Mouse (Mus musculus) thymus, postnatal 25 days (tissue): ENCODE measurements around the gene Nod2.

ENCODE experiments used
- DNase-seq: peaks from one replicate; pipeline ENCODE4 v3.0.0; 2022

Gene Nod2

GRCm38 (mm10) chr8:88646837-88647778 lies at the start of gene Nod2:
TSS of gene Nod2 (plus strand) at chr8:88647315.
- DNase-seq = peak; percentile 79

DNA sequence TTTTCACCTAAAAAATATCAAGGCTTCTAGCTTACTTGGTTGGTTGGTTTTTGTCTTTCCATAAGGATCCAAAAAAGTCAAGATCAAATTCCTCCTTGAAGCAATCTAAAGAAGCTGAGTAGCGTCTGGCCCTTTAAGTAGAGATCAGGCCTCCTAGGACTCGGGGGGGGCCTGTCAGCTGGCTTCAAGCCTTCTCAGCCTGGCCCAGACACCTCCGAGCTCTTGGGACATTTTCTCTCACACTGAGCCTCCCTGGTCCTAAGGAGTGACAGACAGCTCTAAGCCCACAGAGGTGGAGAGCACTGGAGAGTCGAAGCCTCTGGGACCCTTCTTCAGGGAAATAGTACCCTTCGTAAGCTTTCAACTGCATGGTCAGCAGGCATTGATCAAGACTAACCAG lies 48.5 kb upstream of the Nod2 start:
- no peak for DNase-seq

DNA sequence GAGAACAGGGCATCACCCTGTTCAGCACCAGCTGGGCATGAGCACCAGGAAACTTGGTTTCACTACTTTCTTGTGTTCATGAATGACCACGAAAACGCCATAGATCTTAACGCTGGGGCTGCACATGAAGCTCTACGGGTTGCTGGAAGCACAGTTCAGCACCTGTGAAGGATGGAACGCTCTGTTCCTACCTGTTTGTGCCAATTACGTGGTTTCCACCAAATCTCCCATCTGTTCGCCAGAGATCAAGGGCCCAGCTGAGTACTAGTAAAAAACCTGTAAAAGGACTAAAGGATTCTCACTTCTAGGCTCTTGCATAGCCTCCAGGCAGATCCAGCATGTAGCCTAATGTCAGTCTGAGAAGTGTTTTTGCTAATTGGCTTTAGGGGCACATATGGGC lies 47.6 kb upstream of the Nod2 start:
- no peak for DNase-seq

GRCm38 (mm10) chr8:88603446-88603989 lies 43.6 kb upstream of the Nod2 start:
- DNase-seq = no peak

GRCm38 (mm10) chr8:88604065-88605038 lies 42.8 kb upstream of the Nod2 start:
- DNase-seq = peak; percentile 61

GRCm38 (mm10) chr8:88605361-88606040 lies 41.6 kb upstream of the Nod2 start:
- DNase-seq = no peak

DNA sequence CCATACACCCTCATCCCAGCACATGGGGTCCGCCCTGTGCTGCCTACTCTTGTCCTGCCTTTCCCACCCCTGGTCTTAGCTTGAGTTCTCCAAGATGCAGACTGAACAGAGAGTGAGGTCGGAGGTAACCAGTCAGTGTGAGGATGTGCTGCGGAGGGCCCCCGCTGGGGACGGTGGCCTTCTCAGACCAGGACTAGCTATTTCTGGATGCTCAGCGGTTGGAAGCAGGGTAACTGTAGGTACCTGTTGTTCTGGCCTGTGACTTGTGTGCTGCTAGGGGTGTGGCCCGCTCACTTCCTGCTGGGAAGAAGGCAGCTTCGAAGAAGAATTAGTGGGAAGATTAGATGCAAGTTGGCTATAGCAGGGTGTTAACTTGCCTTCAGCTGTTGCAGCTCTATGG lies 38.1 kb upstream of the Nod2 start:
- DNase-seq = no peak

GRCm38 (mm10) chr8:88610271-88610670 lies 36.8 kb upstream of the Nod2 start:
- no peak for DNase-seq

DNA sequence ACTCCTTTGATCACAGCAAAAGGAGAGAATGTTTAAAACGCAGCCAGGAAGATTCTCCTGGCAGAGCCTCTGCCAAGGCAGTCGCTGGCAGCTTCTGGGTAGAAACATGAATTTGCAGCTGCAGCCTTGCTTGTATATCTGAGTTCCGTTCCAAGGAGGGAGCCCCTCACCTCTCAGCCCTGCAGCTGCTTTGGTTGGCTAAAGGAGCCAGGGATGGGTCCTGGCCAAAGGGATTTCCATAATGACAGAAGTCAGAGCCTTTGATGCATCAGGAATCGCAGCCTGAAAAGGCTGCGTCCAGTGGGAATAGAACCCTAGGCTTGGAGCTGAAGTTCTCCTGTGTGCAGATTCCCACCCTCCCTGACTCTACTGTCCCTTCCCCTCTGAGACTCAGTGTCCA lies 32.1 kb upstream of the Nod2 start:
- no peak for DNase-seq

GRCm38 (mm10) chr8:88618612-88619011 lies 28.5 kb upstream of the Nod2 start:
- no peak for DNase-seq

DNA sequence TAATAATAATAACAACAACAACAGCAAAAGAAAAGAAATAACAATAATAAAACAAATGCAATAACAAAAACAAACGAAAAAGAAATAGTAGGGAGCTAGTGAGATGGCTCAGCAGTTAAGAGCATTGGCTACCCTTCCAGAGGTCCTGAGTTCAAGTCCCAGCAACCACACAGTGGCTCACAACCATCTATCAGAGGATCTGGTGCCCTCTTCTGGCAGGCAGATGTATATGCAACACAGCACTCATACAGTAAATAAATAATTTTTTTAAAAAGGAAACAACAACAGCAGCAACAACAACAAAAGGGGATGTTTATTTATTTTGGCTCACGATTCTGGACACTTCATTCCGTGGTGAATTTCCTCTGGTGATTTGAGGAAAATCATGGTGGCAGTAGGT lies 27.6 kb upstream of the Nod2 start:
- peak; percentile 29 for DNase-seq

GRCm38 (mm10) chr8:88620931-88621330 lies 26.2 kb upstream of the Nod2 start:
- DNase-seq = no peak

GRCm38 (mm10) chr8:88621408-88621807 lies 25.7 kb upstream of the Nod2 start:
- DNase-seq = peak; percentile 70

DNA sequence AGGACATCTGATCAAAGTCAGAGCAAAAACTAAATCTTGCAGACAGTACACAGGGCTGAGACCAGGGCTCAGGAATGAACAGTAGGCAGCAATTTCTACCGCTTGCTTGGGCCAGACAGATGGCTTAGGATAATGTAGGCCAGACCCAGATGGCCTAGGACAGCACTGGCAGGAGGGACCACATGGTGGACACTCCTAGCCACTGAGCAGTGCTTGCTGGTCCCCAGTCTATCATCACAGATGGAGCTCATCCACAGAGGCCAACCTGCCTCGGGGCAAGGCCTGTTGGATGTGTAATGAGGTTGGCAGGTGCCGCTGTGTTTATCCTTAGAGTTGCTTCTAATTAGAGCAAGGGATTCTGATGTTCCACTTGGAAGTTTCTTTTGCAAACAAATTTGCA lies 23.8 kb upstream of the Nod2 start:
- DNase-seq = no peak

DNA sequence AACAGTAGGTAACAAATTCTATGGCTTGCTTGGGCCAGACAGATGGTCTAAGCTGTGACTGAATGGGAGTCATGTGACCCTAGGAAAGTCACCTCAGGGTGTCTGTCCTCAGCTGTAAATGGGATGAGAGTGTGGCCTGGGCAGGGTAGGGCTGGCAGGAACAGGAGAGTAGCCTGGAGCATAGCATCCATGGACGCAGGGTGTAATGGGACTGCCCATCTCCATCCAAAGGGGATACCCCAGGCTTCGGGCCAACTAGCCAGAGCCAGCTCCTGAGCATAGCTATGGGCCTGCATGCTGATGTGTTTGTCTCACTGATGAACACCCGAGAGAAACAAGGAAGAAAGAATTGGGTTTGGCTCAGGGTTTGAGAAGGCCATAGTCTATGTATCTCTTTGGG lies 22.8 kb upstream of the Nod2 start:
- DNase-seq = no peak

GRCm38 (mm10) chr8:88626433-88626832 lies 20.7 kb upstream of the Nod2 start:
- DNase-seq = no peak

GRCm38 (mm10) chr8:88626940-88627264 lies 20.2 kb upstream of the Nod2 start:
- no peak for DNase-seq

GRCm38 (mm10) chr8:88627265-88627991 lies 19.7 kb upstream of the Nod2 start:
- DNase-seq = no peak

DNA sequence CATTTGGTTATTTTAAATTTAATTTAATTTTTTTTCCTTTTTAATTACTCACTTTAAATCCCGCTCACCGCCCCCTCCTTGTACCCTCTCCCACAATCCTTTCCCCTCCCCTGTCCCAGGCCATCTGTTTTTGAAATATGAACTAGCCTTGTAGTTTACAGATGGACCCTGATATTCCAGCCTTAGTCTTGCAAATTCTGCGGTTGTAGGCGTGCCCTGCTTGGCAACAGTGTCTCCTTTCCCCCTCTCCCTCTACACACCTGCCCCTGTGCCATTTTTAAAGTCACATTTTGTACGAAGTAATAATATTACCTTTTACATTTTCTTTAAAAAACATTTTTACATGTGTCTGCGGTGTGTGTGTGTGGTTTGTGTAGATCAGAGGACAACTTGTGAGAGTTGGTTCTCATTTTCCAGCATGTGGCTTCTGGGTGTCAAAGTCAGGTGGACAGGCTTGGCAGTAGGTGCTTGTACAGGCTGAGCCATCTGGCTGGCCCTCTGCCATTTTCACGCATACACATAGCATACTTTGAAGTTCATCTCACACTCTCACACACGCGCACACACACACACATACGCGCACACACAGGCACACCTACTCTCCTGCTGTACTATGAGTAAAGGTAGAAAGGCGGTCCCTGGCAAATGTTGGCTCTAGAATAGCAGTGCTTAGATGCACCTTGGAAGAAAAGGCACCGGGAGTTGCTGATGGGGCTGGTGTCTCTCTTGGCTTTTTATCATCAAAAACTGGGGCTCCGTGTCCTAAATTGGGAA lies 18.9 kb upstream of the Nod2 start:
- no peak for DNase-seq

DNA sequence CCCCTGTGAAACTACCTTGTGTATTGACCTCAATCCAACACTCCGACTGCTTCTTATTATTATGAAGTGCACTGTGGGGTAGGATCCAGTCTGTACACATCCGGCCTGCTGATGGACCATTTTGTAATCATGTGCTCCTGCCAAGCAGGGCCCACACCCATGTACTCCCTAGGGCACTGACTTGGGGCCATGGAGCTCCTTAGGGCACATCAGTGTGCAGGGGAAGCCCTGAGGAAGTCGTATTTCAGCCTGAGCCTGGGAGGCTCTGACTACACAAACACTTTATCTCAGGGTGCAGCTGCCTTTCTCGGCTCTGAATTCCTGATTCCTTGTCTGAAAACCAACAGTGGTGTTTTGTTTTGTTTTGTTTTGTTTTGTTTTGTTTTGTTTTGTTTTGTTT lies 16.9 kb upstream of the Nod2 start:
- no peak for DNase-seq

DNA sequence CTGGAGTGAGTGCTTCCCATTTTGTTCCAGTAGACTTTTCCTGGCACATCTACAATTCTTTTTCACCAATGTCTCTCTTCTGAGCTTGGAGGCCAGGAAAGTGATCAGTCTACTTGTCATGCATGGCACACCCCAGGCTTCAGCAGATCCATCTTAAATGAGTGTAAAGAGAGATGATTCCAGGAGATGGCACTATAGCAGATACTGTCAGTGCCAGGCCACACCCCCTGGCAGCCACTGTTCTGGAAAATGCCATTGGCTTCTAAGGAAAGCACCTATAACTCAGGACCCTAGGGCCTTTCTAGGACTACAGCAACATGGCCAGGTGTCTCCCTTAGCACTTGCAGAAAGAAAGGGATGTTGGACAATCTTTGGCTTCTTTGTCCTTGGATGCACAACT lies 16.0 kb upstream of the Nod2 start:
- peak; percentile 33 for DNase-seq
